Mouse (Mus musculus) forebrain, embryonic 11.5 days (tissue): ENCODE data around the gene Necab2. TPM values are rescaled to one million over a fixed set of nuclear protein-coding genes. Genes with fewer than 3 reads are reported as not detected.

Experiments
- ATAC-seq: fragments of 200-750 bp; cut with Nextera tagmentation; replicated peaks from 2 replicates; pipeline ENCODE4 v1.8.0; 2017; ENCODE audit warnings: moderate TSS enrichment; ENCODE audit not compliant: low FRiP score
- DNase-seq: peaks from one replicate; pipeline ENCODE4 v3.0.0-alpha.2; 2017; ENCODE audit warnings: low spot score
- H3K27ac ChIP-seq: fragments of 300-500 bp; sonication (generic); 2 replicates; pipeline ENCODE4 v1.5.1; 2014; ENCODE audit warnings: low read depth, low read length
- H3K27me3 ChIP-seq: fragments of 300-500 bp; sonication (generic); 2 replicates; pipeline ENCODE4 v1.6.1; 2014; ENCODE audit warnings: mild to moderate bottlenecking, low read length, mixed read lengths; ENCODE audit not compliant: control insufficient read depth, insufficient read depth
- H3K36me3 ChIP-seq: fragments of 300-500 bp; sonication (generic); 2 replicates; pipeline ENCODE4 v1.6.1; 2014; ENCODE audit warnings: mild to moderate bottlenecking, low read length, moderate library complexity, mixed read lengths; ENCODE audit not compliant: control insufficient read depth, insufficient read depth
- H3K4me1 ChIP-seq: fragments of 300-500 bp; sonication (generic); replicated peaks from 2 replicates; pipeline ENCODE4 v1.6.1; 2014; ENCODE audit warnings: low read length, mixed read lengths; ENCODE audit not compliant: control insufficient read depth, insufficient read depth
- H3K4me2 ChIP-seq: fragments of 300-500 bp; sonication (generic); 2 replicates; pipeline ENCODE4 v1.6.1; 2014; ENCODE audit warnings: low read depth, mild to moderate bottlenecking, low read length, moderate library complexity, mixed read lengths; ENCODE audit not compliant: severe bottlenecking
- H3K4me3 ChIP-seq: fragments of 300-500 bp; sonication (generic); 2 replicates; pipeline ENCODE4 v1.5.1; 2014; ENCODE audit warnings: low read depth, low read length
- H3K9ac ChIP-seq: fragments of 300-500 bp; sonication (generic); 2 replicates; pipeline ENCODE4 v1.6.1; 2014; ENCODE audit warnings: low read length
- H3K9me3 ChIP-seq: fragments of 300-500 bp; sonication (generic); 2 replicates; pipeline ENCODE4 v1.6.1; 2016; ENCODE audit warnings: low read length, mixed read lengths; ENCODE audit not compliant: control insufficient read depth
- WGBS: fragments of 180-500 bp; shearing (Covaris S2); extraction: QIAGEN DNeasy Blood & Tissue Kit; methylation state at CpG from one replicate; pipeline ENCODE4 v1.1.7; 2014; 5-methylcytosine and 5-hydroxymethylcytosine counted together
- polyA plus RNA-seq: library from polyadenylated mRNA; unstranded; fragments of >200 nt; fragmentation: Nextera tagmentation; extraction: Ambion mirVana; gene quantifications from 2 replicates; pipeline ENCODE4 v1.2.1, GENCODE M21; 2014

Necab2 gene
- polyA plus RNA-seq, 1 experiment from 2014 or later: 15.3 TPM

DNA sequence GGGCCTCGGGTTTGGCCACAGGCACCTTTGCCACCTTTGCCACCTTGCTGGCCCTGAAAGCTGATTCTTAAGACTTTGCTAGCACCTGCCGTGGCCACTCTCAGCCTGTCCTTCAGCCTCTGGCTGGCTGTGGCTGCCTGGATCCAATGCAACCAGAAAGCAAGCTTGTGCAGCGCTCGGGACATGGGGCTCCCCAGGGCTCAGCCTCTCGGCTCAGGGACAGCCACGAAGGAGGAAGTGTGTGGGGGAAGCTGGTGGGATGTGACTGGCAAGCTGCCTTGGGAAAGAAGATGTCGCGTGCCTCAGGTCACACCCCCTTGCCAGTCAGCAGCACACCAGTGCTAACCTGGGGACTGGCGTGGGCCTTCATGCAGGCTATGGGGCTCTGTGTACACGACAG lies 21.8 kb upstream of the Necab2 start:
- ATAC-seq: no peak
- no peak overlapping the region for H3K27ac ChIP-seq

DNA sequence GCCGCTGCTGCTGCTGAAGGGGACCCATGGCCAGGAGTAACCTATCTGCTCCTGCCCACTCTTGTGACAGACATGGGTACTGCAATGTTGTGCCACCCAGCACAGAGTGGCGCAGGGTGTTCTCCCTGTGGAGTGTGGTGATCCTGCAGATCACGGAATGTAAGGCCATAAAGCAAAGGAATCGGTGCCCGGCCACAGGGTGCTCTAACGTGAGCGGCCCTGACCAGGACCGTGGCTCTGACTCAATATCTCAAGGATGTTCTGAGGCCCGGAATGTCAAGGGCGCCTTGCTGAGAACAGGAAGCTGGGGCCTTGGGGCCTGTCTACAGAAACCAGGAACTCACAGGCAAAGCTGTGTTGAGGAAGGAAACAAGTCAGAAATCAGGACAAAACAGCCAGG lies 21.0 kb upstream of the Necab2 start:
- WGBS: 85% methylated on average over 10 of the region's 10 CpGs

More for the DNA sequence above, 21.8 kb upstream of the Necab2 start:
- WGBS: 78% methylated on average over 10 of the region's 10 CpGs
- Histone ChIP-seq H3K4me3 (no peak overlapping the region), H3K9ac (no peak overlapping the region), H3K4me2 (no peak overlapping the region), H3K27me3 (no peaks in the 10 kb centered on the region), H3K4me1 (0 out of 2 replicates have a peak, but pooled peaks cover 2% of the 10 kb centered on the region), H3K9me3 (no peaks in the 10 kb centered on the region), H3K36me3 (no peaks in the 10 kb centered on the region)
- no peak for DNase-seq

DNA sequence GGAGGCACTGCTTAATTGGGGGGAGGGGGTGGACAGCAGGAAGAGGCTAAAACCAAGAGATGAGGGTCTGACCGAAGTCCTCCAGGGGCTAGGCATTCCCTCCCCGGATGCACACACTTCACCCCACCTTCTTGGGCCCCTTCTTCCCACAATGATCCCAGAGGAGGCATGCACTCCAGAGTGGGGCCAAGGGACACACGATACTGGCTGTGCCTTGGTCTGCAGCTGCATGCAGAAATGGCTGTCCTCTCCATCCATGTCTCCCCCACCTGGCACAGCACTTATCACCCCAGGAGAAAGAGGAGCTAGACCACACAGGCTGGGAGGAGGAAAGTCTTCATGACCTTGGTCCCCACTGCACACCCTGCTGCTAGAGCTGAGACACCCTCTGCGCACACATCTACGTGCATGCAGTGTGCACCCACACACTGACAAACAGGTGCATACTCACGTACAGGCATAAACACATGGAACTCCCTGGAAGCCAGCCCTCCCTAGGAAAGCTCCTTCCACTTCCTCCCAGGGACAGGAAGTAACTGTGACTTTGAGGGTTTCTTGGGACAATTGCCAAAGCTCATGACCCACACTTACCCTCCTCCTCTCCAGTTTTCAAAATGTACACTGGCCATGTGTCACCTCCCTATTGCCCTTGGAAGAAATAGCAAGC lies 20.3 kb upstream of the Necab2 start:
- H3K9me3 ChIP-seq: no peaks in the 10 kb centered on the region
- no peaks in the 10 kb centered on the region for H3K27me3 ChIP-seq
- H3K4me2 ChIP-seq: no peak overlapping the region
- ATAC-seq: no peak
- no peak overlapping the region for H3K4me3 ChIP-seq
- H3K4me1 ChIP-seq: 0 out of 2 replicates have a peak, but pooled peaks cover 2% of the 10 kb centered on the region
- no peak overlapping the region for H3K9ac ChIP-seq
- 85% methylated on average over 6 of the region's 6 CpGs for WGBS
- no peak for DNase-seq
- 0 out of 2 replicates have a peak overlapping the region, but pooled peaks have one; percentile 12 for H3K27ac ChIP-seq
- no peaks in the 10 kb centered on the region for H3K36me3 ChIP-seq

More for the DNA sequence above, 21.0 kb upstream of the Necab2 start:
- Histone ChIP-seq H3K27ac (no peak overlapping the region), H3K4me3 (no peak overlapping the region), H3K36me3 (no peaks in the 10 kb centered on the region), H3K27me3 (no peaks in the 10 kb centered on the region), H3K9me3 (no peaks in the 10 kb centered on the region), H3K4me1 (0 out of 2 replicates have a peak, but pooled peaks cover 2% of the 10 kb centered on the region), H3K9ac (no peak overlapping the region), H3K4me2 (no peak overlapping the region)
- ATAC-seq: no peak
- DNase-seq: no peak

DNA sequence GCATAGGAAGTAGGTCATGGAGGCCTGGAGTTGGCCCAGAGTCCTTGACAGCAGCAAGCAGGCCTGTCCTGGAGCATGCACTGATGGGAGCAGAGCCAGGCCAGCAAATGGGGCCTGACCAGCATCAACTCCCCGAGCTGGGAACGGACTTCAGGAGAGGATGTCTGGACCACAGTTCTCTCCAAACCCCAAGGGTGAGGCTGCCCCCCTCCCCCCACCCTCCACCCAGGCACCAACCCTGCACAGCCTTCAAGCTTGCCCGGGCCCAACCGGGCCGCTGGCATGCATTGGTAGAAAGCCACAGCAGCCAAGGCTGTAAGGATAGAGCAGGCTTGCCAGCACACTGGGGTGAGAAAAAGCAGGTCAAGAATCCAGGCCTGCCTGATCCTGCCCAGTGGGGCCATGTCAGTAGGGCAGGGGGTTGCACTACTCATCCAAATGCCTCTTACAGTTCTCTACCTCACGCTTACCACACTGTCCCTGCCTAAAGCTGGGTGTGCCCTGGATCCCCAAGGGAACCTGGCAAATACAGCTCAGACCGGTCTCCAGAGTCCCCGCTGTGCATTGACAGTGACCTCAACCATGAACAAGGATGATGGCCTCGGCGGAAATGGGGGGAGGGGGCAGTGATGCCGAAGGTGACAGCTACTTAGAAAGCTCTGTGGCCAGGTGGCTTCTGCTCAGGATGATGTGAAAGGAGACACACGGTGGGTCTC lies 18.7 kb upstream of the Necab2 start:
- 78% methylated on average over 11 of the region's 12 CpGs for WGBS
- DNase-seq (no peak), ATAC-seq (no peak)
- H3K9ac ChIP-seq: no peak overlapping the region
- H3K27ac ChIP-seq: no peak overlapping the region
- H3K4me1 ChIP-seq: no peaks in the 10 kb centered on the region
- H3K36me3 ChIP-seq: no peaks in the 10 kb centered on the region
- H3K9me3 ChIP-seq: no peaks in the 10 kb centered on the region
- no peak overlapping the region for H3K4me2 ChIP-seq
- H3K27me3 ChIP-seq: no peaks in the 10 kb centered on the region
- H3K4me3 ChIP-seq: no peak overlapping the region

DNA sequence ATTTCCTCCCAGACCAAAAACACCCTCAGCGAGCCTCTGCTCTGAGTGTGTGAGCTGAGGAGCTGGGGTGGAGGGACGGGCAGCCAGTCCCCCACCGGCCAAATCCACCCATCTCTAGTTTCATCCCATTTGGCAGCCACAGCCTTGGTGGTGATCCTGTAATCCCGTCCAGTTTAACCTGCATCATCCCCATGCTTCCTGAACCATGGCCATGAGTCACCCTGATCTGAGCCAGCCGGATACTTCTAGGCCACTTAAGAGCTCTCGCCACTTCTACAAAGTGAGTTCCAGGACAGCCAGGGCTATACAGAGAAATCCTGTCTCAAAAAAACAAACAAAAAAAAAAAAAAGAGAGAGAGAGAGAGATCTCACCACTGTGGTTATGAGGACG lies 18.2 kb upstream of the Necab2 start:
- Histone ChIP-seq H3K4me1 (no peaks in the 10 kb centered on the region), H3K27ac (no peak overlapping the region), H3K36me3 (no peaks in the 10 kb centered on the region), H3K4me3 (no peak overlapping the region), H3K9me3 (no peaks in the 10 kb centered on the region), H3K4me2 (no peak overlapping the region), H3K27me3 (no peaks in the 10 kb centered on the region), H3K9ac (no peak overlapping the region)
- WGBS: 80% methylated on average over 7 of the region's 7 CpGs
- ATAC-seq: no peak
- DNase-seq: no peak

DNA sequence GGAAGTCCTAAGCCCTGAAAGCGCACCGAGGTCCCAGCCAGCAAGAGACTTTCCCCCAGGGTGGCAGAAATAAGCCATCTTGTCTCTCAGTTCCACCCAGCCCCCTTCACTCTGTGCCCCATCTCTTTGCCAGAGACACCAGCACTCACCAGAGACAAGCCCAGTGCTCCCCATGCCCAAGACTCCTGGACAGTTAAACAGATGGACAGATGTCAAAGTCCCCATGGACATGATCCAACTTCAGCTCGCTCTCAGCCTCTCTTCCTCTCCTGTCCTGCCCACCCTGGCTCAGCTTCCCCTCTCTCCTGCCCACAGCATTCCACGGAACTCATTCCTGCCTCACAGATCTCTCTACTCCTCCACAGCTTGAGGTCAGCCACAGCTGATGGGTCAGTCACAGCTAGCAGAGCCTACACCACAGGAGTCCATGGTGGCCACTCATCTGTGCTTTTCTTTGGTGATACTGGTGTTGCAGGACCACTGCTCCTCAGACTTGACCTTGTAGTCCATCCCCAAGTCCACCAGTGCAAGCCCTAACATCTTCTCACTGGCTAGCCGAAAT lies 17.7 kb upstream of the Necab2 start:
- no peak for DNase-seq
- H3K4me2 ChIP-seq: no peak overlapping the region
- no peaks in the 10 kb centered on the region for H3K9me3 ChIP-seq
- H3K9ac ChIP-seq: no peak overlapping the region
- no peaks in the 10 kb centered on the region for H3K4me1 ChIP-seq
- whole genome bisulfite sequencing: 82% methylated on average over 5 of the region's 5 CpGs
- H3K27me3 ChIP-seq: no peaks in the 10 kb centered on the region
- no peak overlapping the region for H3K27ac ChIP-seq
- ATAC-seq: no peak
- no peak overlapping the region for H3K4me3 ChIP-seq
- no peaks in the 10 kb centered on the region for H3K36me3 ChIP-seq

DNA sequence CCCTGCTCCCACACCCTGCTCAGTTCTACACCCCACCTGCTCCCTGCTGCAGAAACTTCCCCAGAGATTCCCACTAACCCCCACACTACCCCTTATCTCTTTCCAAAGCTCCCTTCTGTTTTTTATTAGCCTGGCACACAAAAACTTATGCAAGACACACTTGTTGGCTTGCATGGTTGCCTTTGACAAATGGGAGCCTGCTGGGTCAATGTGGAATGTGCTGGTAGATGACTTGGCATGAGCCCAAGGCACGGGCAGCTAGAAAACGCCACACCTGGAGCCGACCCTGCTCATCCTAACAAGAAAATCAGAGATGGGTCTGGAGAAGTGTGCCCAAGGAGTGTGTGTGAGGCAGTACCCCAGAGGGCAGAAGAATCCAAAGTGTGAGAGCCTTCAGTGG lies 17.0 kb upstream of the Necab2 start:
- Histone ChIP-seq H3K9ac (no peak overlapping the region), H3K27me3 (no peaks in the 10 kb centered on the region), H3K27ac (no peak overlapping the region), H3K4me2 (no peak overlapping the region), H3K36me3 (no peaks in the 10 kb centered on the region), H3K4me1 (no peaks in the 10 kb centered on the region), H3K9me3 (no peaks in the 10 kb centered on the region), H3K4me3 (no peak overlapping the region)
- no peak for DNase-seq
- no peak for ATAC-seq
- 88% methylated on average over 3 of the region's 3 CpGs for WGBS

DNA sequence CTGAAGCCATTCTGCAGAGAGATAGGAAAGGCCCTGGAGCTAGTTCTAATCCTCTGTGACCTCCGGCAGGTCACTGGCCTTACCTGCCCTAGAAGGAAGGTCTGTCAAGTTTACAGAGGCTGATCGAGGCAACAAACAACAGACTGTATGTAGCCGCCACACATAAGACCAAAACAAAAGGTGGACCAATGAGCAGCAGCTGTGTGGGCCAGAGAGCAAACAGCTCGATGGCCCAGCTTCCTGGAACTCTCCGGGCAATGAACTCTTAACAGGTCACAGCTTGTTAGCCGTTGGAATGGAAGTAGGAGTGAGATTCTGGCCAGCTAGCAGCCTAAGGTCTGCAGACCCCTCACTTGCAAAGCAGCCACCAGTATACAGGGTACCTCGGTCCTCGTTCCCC lies 16.3 kb upstream of the Necab2 start:
- no peak overlapping the region for H3K4me3 ChIP-seq
- no peak overlapping the region for H3K27ac ChIP-seq
- WGBS: 80% methylated on average over 8 of the region's 8 CpGs
- DNase-seq (no peak), ATAC-seq (no peak)
- H3K9ac ChIP-seq: no peak overlapping the region
- no peak overlapping the region for H3K4me2 ChIP-seq
- no peaks in the 10 kb centered on the region for H3K27me3 ChIP-seq
- H3K4me1 ChIP-seq: no peaks in the 10 kb centered on the region
- H3K36me3 ChIP-seq: no peaks in the 10 kb centered on the region
- no peaks in the 10 kb centered on the region for H3K9me3 ChIP-seq
